Mouse (Mus musculus): ENCODE measurements around the gene Usp22.

- TF ChIP-seq EP300 (IDR thresholded peaks at IDR 0.05; ENCODE audit: insufficient read depth, low read depth, low read length) (no peak), CTCF (IDR thresholded peaks at IDR 0.05; ENCODE audit: low read depth, low read length) (no peak)
Measured at GRCm38 (mm10) chr11:61162776-61163175, 12.1 kb downstream of the Usp22 start.
